ENCODE assay signal across 8 mouse cellular contexts in the genomic region with DNA sequence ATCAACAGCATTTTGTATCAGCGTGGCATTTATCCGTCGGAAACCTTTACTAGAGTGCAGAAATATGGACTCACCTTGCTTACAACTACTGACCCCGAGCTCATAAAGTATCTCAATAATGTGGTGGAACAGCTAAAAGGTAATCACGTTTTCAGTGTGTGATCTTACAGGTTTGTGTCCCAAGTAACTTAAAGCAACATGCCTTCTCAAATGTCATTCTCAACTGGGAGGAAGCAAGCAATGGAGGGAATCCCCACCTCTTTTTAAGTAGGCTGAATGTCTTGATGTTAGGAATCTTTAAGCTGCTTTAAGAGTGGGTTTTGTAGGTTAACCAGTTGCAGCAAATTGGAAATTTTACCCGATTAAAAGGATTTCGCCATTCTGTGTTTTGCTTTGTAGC. TPM values are rescaled to one million over a fixed set of nuclear protein-coding genes. Genes with fewer than 3 reads are reported as not detected.
DNase-seq lines count a peak whose midpoint lies in the region; ATAC-seq lines count a peak whose summit lies in the region.

No protein-coding gene starts in this region.

- no peaks in the 10 kb centered on the region for H3K9me3 ChIP-seq in heart, embryonic 16.5 days (replicated peaks; ENCODE audit: control insufficient read depth, low read length)
- H3K9me3 ChIP-seq in hindbrain, embryonic 12.5 days (replicated peaks) = no peaks in the 10 kb centered on the region
- no peaks in the 10 kb centered on the region for H3K9me3 ChIP-seq in midbrain, embryonic 15.5 days

- H3K4me2 ChIP-seq in heart, embryonic 16.5 days (ENCODE audit: low read depth, low read length) = peak overlapping the region; percentile 84
- H3K4me2 ChIP-seq in hindbrain, embryonic 12.5 days (replicated peaks) = peak overlapping the region; percentile 78
- peak overlapping the region; percentile 73 for H3K4me2 ChIP-seq in midbrain, embryonic 15.5 days

- peaks cover 15% of the 10 kb centered on the region for H3K4me1 ChIP-seq in heart, embryonic 16.5 days (ENCODE audit: control insufficient read depth, insufficient read depth, low read length)
- H3K4me1 ChIP-seq in hindbrain, embryonic 12.5 days = peaks cover 19% of the 10 kb centered on the region
- H3K4me1 ChIP-seq in midbrain, embryonic 15.5 days = peaks cover 16% of the 10 kb centered on the region

- no peak for DNase-seq in heart, postnatal 4 days
- peak; percentile 32 for DNase-seq in MEL-GATA-1-ER (ENCODE audit: extremely low read depth, low read depth)
- no peak for DNase-seq in right cerebral cortex, postnatal 36 days (ENCODE audit: low spot score in 2 of 2)
- DNase-seq in layer of hippocampus, postnatal 36 days = no peak

- H3K4me3 ChIP-seq in heart, embryonic 16.5 days (ENCODE audit: low read length) = peak overlapping the region; percentile 93
- peak overlapping the region; percentile 81 for H3K4me3 ChIP-seq in hindbrain, embryonic 12.5 days
- peak overlapping the region; percentile 61 for H3K4me3 ChIP-seq in midbrain, embryonic 15.5 days

- peaks cover 17% of the 10 kb centered on the region for H3K36me3 ChIP-seq in heart, embryonic 16.5 days (ENCODE audit: control insufficient read depth, insufficient read depth)
- H3K36me3 ChIP-seq in hindbrain, embryonic 12.5 days = peaks cover 13% of the 10 kb centered on the region; the same call in 1 of the 2 replicates
- H3K36me3 ChIP-seq in midbrain, embryonic 15.5 days (replicated peaks) = no peaks in the 10 kb centered on the region

- no peak for ATAC-seq in heart, embryonic 16.5 days (replicated peaks; ENCODE audit: extremely low read depth, insufficient read depth, low FRiP score)
- no peak for ATAC-seq in hindbrain, embryonic 12.5 days (ENCODE audit: low FRiP score)
- ATAC-seq in midbrain, embryonic 15.5 days (replicated peaks) = no peak
- no peak for ATAC-seq in inflammation-experienced regulatory T-cells, adult 6 months

- H3K27ac ChIP-seq in heart, embryonic 16.5 days (ENCODE audit: low read length) = peak overlapping the region; percentile 93
- no peak overlapping the region for H3K27ac ChIP-seq in hindbrain, embryonic 12.5 days
- H3K27ac ChIP-seq in midbrain, embryonic 15.5 days = no peak overlapping the region

- H3K27me3 ChIP-seq in heart, embryonic 16.5 days (ENCODE audit: control insufficient read depth, insufficient read depth, low read length) = no peaks in the 10 kb centered on the region
- H3K27me3 ChIP-seq in hindbrain, embryonic 12.5 days = no peaks in the 10 kb centered on the region
- no peaks in the 10 kb centered on the region for H3K27me3 ChIP-seq in midbrain, embryonic 15.5 days (replicated peaks)

- 13% methylated on average over 7 of the region's 7 CpGs for WGBS in heart, embryonic 16.5 days
- WGBS in hindbrain, embryonic 12.5 days = 15% methylated on average over 7 of the region's 7 CpGs
- 14% methylated on average over 7 of the region's 7 CpGs for WGBS in midbrain, embryonic 15.5 days

- H3K9ac ChIP-seq in heart, embryonic 16.5 days (ENCODE audit: low read length) = peak overlapping the region; percentile 87
- H3K9ac ChIP-seq in hindbrain, embryonic 12.5 days = peak overlapping the region; percentile 75
- H3K9ac ChIP-seq in midbrain, embryonic 15.5 days = peak overlapping the region; percentile 39

RNA-seq across cellular contexts. Expression of a gene that starts 0.8 kb away (rescaled TPM):
- polyA plus RNA-seq in heart, embryonic 16.5 days (2015; fragmentation: Nextera tagmentation; extraction: Ambion mirVana) = 65.4 and 73.3 TPM in 2 replicates
- total RNA-seq in heart, postnatal 4 days (2021) = 10 to 100 TPM; 40.5 to 45.4 TPM
- polyA plus RNA-seq in hindbrain, embryonic 12.5 days (2016; fragmentation: Nextera tagmentation; extraction: Ambion mirVana) = 64.2 and 71.4 TPM in 2 replicates
- 14.0 and 17.6 TPM in 2 replicates for polyA plus RNA-seq in midbrain, embryonic 15.5 days (2015; fragmentation: Nextera tagmentation; extraction: Ambion mirVana)
- 1 to 10 TPM; 7.0 to 7.2 TPM for total RNA-seq in layer of hippocampus, postnatal 36 days (2021)
- 100 to 1,000 TPM in 1 of 3 experiments, 10 to 100 TPM in 2; 27.1 to 108 (median 32.2) TPM for polyA plus RNA-seq in inflammation-experienced regulatory T-cells, adult 6 months (2017; shearing (Covaris generic))

RNA-seq across cellular contexts. Expression of a gene that starts 23.9 kb away (rescaled TPM):
- polyA plus RNA-seq in heart, embryonic 16.5 days (2015; fragmentation: Nextera tagmentation; extraction: Ambion mirVana) = not detected in 2 replicates
- not detected for total RNA-seq in heart, postnatal 4 days (2021)
- polyA plus RNA-seq in hindbrain, embryonic 12.5 days (2016; fragmentation: Nextera tagmentation; extraction: Ambion mirVana) = not detected in 2 replicates
- not detected in 2 replicates for polyA plus RNA-seq in midbrain, embryonic 15.5 days (2015; fragmentation: Nextera tagmentation; extraction: Ambion mirVana)
- total RNA-seq in layer of hippocampus, postnatal 36 days (2021) = not detected
- under 1 TPM in 1 of 3 experiments, not detected in 2; 0.16 TPM for polyA plus RNA-seq in inflammation-experienced regulatory T-cells, adult 6 months (2017; shearing (Covaris generic))
